Mouse (Mus musculus): ENCODE measurements at regions not wholly inside any gene's neighbourhood (a gene's known extent, or its start where the extent isn't known, plus 50 kb on each side); places are given as distances from the start of the nearest gene placed in this dataset.

GRCm38 (mm10) chr3:38235033-38235735 is 249.5 kb downstream of the Ankrd50 start:
- TF ChIP-seq POLR2A (IDR thresholded peaks at IDR 0.05; ENCODE audit: borderline replicate concordance, extremely low read depth, insufficient read depth, insufficient read length): no peak
- no peak overlapping the region for H3K4me3 ChIP-seq (replicated peaks; ENCODE audit: low read length)
- H3K27ac ChIP-seq (replicated peaks; ENCODE audit: low read depth, low read length): no peak overlapping the region
- peaks cover 19% of the 10 kb centered on the region for H3K4me1 ChIP-seq (ENCODE audit: control insufficient read depth, insufficient read depth, low read length)
- peak; percentile 22 for DNase-seq (ENCODE audit: low spot score)
- ATAC-seq (ENCODE audit: low FRiP score, low read depth): no peak
- H3K27me3 ChIP-seq (ENCODE audit: control insufficient read depth, insufficient read depth, low read length): no peaks in the 10 kb centered on the region
- no peak overlapping the region for H3K9ac ChIP-seq (ENCODE audit: low read depth, low read length, severe bottlenecking)
- no peaks in the 10 kb centered on the region for H3K9me3 ChIP-seq (ENCODE audit: control insufficient read depth, low read length)
- 58% methylated on average over 18 of the region's 18 CpGs for WGBS
- no peak overlapping the region for H3K4me2 ChIP-seq (replicated peaks; ENCODE audit: low read depth, low read length, severe bottlenecking)
- H3K36me3 ChIP-seq (ENCODE audit: control insufficient read depth, insufficient read depth, low read length): no peaks in the 10 kb centered on the region

- Histone ChIP-seq H3K4me3 (replicated peaks; ENCODE audit: low read length) (no peak overlapping the region), H3K4me2 (replicated peaks; ENCODE audit: low read depth, low read length, severe bottlenecking) (no peak overlapping the region), H3K9ac (ENCODE audit: low read depth, low read length, severe bottlenecking) (no peak overlapping the region), H3K27ac (replicated peaks; ENCODE audit: low read depth, low read length) (peak overlapping the region; percentile 20; the same call in 1 of the 2 replicates), H3K36me3 (ENCODE audit: control insufficient read depth, insufficient read depth, low read length) (no peaks in the 10 kb centered on the region), H3K27me3 (ENCODE audit: control insufficient read depth, insufficient read depth, low read length) (no peaks in the 10 kb centered on the region), H3K4me1 (ENCODE audit: control insufficient read depth, insufficient read depth, low read length) (peaks cover 26% of the 10 kb centered on the region), H3K9me3 (ENCODE audit: control insufficient read depth, low read length) (no peaks in the 10 kb centered on the region)
- ATAC-seq (ENCODE audit: low FRiP score, low read depth): no peak
- DNase-seq (ENCODE audit: low spot score): peak; percentile 33
- no peak for TF ChIP-seq POLR2A (IDR thresholded peaks at IDR 0.05; ENCODE audit: borderline replicate concordance, extremely low read depth, insufficient read depth, insufficient read length)
- 77% methylated on average over 4 of the region's 4 CpGs for WGBS
Measured at GRCm38 (mm10) chr3:38234534-38234933, 250.1 kb downstream of the Ankrd50 start.

GRCm38 (mm10) chr3:38234006-38234405 is 250.6 kb downstream of the Ankrd50 start:
- Histone ChIP-seq H3K4me2 (replicated peaks; ENCODE audit: low read depth, low read length, severe bottlenecking) (no peak overlapping the region), H3K36me3 (ENCODE audit: control insufficient read depth, insufficient read depth, low read length) (no peaks in the 10 kb centered on the region), H3K9ac (ENCODE audit: low read depth, low read length, severe bottlenecking) (no peak overlapping the region), H3K4me3 (replicated peaks; ENCODE audit: low read length) (no peak overlapping the region), H3K4me1 (ENCODE audit: control insufficient read depth, insufficient read depth, low read length) (peaks cover 27% of the 10 kb centered on the region), H3K27me3 (ENCODE audit: control insufficient read depth, insufficient read depth, low read length) (no peaks in the 10 kb centered on the region), H3K27ac (replicated peaks; ENCODE audit: low read depth, low read length) (no peak overlapping the region), H3K9me3 (ENCODE audit: control insufficient read depth, low read length) (no peaks in the 10 kb centered on the region)
- peak; percentile 53 for ATAC-seq (ENCODE audit: low FRiP score, low read depth)
- WGBS: 29% methylated on average over 2 of the region's 2 CpGs
- DNase-seq (ENCODE audit: low spot score): peak; percentile 73
- no peak for TF ChIP-seq POLR2A (IDR thresholded peaks at IDR 0.05; ENCODE audit: borderline replicate concordance, extremely low read depth, insufficient read depth, insufficient read length)

GRCm38 (mm10) chr3:38233091-38233490 is 251.6 kb downstream of the Ankrd50 start:
- H3K36me3 ChIP-seq (ENCODE audit: control insufficient read depth, insufficient read depth, low read length): no peaks in the 10 kb centered on the region
- WGBS: 79% methylated on average over 3 of the region's 3 CpGs
- peaks cover 27% of the 10 kb centered on the region for H3K4me1 ChIP-seq (ENCODE audit: control insufficient read depth, insufficient read depth, low read length)
- H3K4me2 ChIP-seq (replicated peaks; ENCODE audit: low read depth, low read length, severe bottlenecking): no peak overlapping the region
- H3K27ac ChIP-seq (replicated peaks; ENCODE audit: low read depth, low read length): 0 out of 2 replicates have a peak overlapping the region, but pooled peaks have one; percentile 2
- no peak for TF ChIP-seq POLR2A (IDR thresholded peaks at IDR 0.05; ENCODE audit: borderline replicate concordance, extremely low read depth, insufficient read depth, insufficient read length)
- DNase-seq (ENCODE audit: low spot score) (no peak), ATAC-seq (ENCODE audit: low FRiP score, low read depth) (no peak)
- H3K4me3 ChIP-seq (replicated peaks; ENCODE audit: low read length): no peak overlapping the region
- H3K9ac ChIP-seq (ENCODE audit: low read depth, low read length, severe bottlenecking): no peak overlapping the region
- no peaks in the 10 kb centered on the region for H3K9me3 ChIP-seq (ENCODE audit: control insufficient read depth, low read length)
- no peaks in the 10 kb centered on the region for H3K27me3 ChIP-seq (ENCODE audit: control insufficient read depth, insufficient read depth, low read length)

GRCm38 (mm10) chr3:38232111-38233076 is 252.2 kb downstream of the Ankrd50 start:
- peak overlapping the region; percentile 21; the same call in 1 of the 2 replicates for H3K4me2 ChIP-seq (replicated peaks; ENCODE audit: low read depth, low read length, severe bottlenecking)
- H3K4me1 ChIP-seq (ENCODE audit: control insufficient read depth, insufficient read depth, low read length): peaks cover 27% of the 10 kb centered on the region
- no peak overlapping the region for H3K4me3 ChIP-seq (replicated peaks; ENCODE audit: low read length)
- ATAC-seq (ENCODE audit: low FRiP score, low read depth) (peak; percentile 77), DNase-seq (ENCODE audit: low spot score) (peak; percentile 93)
- H3K9ac ChIP-seq (ENCODE audit: low read depth, low read length, severe bottlenecking): no peak overlapping the region
- no peaks in the 10 kb centered on the region for H3K36me3 ChIP-seq (ENCODE audit: control insufficient read depth, insufficient read depth, low read length)
- WGBS: 37% methylated on average over 14 of the region's 15 CpGs
- no peaks in the 10 kb centered on the region for H3K9me3 ChIP-seq (ENCODE audit: control insufficient read depth, low read length)
- no peak for TF ChIP-seq POLR2A (IDR thresholded peaks at IDR 0.05; ENCODE audit: borderline replicate concordance, extremely low read depth, insufficient read depth, insufficient read length)
- 0 out of 2 replicates have a peak overlapping the region, but pooled peaks have one; percentile 2 for H3K27ac ChIP-seq (replicated peaks; ENCODE audit: low read depth, low read length)
- H3K27me3 ChIP-seq (ENCODE audit: control insufficient read depth, insufficient read depth, low read length): no peaks in the 10 kb centered on the region
